Mouse (Mus musculus): ENCODE data around the gene Trim31.

Gene Trim31

DNA sequence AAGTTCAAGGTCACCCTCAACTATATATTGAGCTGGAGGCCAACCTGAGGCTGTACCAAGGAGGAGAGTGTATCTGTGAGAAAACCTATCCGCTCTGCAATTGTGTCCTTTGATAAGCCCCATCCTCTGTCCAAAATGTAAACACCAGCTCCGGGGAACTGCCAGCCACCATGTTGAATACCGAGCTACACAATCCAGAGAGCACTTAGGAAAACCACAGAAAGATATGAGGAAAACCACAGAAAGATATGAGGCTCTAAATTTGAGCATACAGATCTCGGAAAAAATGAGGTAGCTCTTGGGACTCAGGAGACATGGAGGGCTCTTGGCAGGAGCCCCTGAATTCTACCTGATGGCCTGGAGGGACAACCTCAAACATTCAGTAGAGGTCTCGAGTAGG is 4.5 kb upstream of the Trim31 start:
- in situ Hi-C loops (cut with MboI, MseI), result loop anchor here (5.0 to 10.0 kb wide), 2 partner anchors 159 to 311 kb away; partner anchors contain the start of gene Olfr94

DNA sequence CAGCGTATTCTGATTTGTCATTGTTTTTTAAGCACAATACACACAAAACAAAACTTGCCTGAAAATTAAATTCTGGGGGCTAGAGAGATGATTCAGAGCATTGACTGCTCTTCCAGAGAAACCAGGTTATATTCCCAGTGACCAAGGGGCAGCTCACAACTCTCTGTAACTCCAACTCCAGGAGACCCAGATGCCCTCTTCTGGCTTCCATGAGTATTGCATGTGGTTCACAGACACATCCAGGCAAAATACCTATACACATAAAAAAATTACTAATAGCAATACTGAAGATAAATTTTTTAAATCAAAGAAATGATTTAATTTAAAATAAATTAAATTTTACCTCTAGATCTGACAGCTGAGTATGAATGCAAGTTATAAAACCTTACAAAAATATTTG is 1.3 kb upstream of the Trim31 start:
- in situ Hi-C loops (cut with MboI, MseI), result loop anchor here (10.0 kb wide), 1 partner anchor 308 kb away; the partner anchor contains the start of gene Olfr94

DNA sequence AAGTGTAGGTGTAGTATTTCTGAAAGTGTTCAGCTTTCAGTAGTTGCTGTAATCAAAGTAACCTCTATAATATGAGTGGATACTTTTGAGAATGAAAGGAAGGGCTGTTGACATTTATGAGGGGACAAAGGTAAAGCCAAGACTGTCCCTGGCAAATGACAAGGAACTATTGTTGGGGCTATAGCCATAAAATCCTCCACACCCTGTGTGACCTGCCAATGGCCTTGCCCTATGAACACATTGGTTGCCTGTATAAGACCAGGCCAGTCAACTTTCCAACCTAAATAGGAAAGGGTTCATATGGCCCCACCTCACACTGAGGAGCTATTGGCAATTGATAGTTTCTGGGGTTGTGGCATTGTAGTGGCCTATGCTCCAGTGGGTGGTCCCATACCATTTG is 853 bp upstream of the Trim31 start:
- in situ Hi-C loops (cut with MboI, MseI), result loop anchor here (10.0 kb wide), 1 partner anchor 308 kb away; the partner anchor contains the start of gene Olfr94

DNA sequence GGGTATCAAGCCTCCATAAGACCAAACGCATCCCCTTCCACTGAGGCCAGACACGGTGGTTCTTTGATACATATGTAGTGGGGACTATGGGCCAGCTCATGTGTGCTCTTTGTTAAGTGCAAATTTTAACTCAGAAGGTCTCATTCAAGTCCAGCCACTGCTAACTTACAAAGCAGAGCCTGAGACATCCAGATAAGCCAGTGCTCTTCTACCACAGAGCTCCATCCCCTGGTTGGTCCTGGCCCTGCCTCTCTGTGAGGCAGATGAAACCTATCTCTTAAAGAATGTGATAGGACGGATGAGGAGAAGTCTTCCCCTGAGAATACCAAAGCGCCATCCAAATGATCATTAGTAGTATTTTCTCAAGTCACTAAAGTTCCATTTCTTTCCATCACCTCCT is 1.5 kb downstream of the Trim31 start:
- in situ Hi-C loops (cut with MboI, MseI), result loop anchor here (10.0 kb wide), 1 partner anchor 305 kb away; the partner anchor contains the start of gene Olfr94

DNA sequence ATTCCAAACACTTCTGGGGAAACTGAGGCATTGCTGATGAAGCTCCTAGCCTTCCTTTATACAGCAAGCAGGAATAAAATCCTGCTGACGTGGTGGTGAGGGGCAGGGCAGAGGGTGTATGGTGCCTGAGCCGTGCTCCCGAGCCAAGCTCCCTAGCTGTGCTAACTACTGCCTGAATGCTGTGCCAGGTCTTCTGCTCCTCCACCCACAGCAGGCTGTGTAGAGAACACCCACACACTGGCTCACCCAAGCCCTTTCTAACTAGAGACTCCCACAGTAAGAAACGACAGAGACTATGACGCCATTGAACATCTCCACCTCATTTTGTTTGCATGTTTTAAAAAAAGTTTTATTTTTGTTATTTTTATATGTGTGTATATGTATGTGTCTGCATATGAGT is 2.1 kb downstream of the Trim31 start:
- in situ Hi-C loops (cut with MboI, MseI), result no loop called here

DNA sequence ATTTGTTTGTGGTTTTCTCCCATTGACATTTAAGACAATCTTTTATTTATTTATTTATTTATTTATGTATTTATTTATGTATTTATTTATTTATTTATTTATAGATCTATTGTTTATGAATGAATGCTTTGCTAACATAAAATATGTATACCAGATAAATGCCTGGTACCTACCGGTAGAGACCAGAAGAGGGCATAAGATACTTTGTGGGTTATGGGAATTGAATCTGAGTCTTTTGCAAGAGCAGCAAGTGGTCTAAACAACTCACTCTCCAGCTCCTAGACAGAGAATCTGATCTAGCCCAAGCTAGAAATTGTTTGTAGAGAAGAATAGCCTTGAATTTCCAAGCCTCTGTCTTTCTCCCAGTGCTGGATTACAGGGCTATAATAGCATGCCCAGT is 2.8 kb downstream of the Trim31 start:
- in situ Hi-C loops (cut with MboI, MseI), result no loop called here

DNA sequence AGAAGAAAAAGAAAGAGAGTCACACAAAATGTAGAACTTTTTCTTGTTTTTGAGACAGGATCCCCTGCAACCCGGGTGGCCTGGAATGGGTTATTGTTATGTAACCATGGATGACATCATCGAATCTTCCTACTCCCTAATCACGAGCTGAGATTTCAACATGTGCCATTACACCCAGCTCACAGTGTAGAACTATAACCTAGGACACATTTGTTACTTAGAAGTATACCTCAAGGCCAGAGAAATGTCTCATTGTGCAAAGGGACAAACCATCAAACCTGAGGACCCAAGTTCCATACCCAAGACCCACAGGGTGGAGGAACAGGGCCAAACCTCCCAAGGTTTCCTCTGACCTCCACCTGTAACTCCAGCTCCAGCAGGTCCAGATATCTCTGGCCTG is 5.7 kb downstream of the Trim31 start:
- in situ Hi-C loops (cut with MboI, MseI), result no loop called here

DNA sequence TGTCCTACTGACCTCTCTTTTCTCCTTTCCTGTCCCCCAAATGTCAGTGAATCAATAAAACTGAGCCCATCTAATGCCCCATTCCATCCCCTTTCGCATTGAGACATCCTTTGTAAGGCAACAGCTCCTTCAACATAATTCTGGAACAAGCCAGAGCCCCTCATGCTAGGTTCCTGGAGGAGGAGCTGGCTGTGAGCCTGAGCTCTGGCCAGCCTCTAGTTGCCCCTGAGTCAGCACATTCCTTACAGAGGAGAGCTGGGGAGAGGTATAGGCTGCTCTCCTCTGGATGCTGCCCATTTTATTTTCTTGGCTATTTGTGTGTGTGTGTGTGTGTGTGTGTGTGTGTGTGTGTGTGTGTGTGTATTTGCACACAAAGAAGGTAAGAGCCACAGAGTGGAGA is 10.3 kb downstream of the Trim31 start:
- in situ Hi-C loops (cut with MboI, MseI), result no loop called here

DNA sequence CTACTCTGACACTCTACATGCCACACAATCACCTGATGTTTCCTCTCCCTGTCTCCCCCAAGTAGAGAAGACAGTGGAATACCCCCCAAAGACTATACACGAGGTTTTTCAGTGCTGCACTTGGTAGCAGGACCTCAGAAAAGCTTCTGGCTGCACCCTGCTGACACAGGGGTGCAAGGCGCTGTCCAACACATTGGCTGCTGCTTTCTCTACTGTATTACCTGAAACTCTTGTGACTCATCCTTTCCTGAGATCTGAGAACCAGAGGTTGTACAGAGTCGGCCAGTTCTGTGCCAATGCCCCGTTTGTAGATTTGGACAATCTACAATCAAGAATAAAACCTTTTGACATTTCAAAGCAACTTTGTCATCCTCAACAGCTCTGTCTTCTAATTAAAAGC is 11.9 kb downstream of the Trim31 start:
- in situ Hi-C loops (cut with MboI, MseI), result no loop called here

DNA sequence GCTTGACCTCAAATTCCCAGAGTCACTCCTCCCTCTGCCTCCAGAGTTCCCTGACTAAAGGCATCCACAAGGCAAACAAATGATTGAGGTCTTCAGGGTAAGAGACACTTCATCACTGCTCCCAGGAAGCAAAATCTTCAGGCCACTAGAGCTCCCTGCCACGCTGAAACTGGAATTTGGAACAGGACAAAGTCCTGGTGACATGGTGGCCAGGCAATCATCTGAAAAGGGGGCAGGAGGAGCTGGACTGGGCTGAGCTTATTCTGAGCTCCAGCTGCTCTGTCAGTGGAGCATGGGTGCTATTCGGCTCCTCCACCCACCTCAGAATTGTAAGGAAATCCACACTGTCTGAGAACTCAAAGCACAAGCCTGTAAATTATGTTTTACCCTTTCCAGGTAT is 14.1 kb downstream of the Trim31 start:
- in situ Hi-C loops (cut with MboI, MseI), result no loop called here

DNA sequence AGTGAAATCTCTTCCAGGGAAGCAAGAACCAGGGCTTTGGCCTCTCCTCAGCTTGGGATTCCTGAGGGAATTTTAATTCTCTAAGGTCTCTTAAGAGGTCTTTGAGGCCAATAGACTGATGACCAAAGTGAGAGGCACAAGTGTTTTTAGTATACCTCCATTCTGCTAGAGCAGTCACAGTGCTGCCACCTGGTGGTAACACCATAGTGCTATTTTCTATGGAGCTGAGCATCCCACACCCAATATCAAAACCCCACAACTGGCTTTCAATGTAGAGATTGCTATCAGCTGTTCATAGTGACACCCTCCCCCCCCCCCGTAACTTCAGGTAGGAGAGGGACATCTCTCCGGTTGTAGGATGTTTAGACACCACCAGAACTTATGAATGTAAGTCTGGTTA is 16.2 kb downstream of the Trim31 start:
- in situ Hi-C loops (cut with MboI, MseI), result no loop called here

DNA sequence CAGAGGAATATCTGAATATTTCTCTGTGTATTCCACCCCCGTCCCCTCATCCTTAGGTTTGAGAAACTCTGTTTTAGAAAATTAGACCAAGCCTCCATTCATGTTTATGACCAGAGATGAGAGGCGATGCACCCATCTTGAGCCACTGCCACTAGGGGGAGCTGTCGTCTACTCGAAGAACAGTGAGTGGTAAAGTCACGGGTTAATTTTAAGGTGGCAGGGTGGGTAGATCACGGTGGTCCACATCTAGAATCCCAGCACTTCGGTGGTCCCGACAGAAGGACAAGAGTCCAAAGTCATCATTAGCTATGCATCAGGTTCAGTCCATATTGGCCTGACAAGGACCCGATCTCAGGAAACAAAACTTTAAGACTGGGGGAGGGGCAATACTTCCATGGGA is 17.2 kb downstream of the Trim31 start:
- in situ Hi-C loops (cut with MboI, MseI), result no loop called here

DNA sequence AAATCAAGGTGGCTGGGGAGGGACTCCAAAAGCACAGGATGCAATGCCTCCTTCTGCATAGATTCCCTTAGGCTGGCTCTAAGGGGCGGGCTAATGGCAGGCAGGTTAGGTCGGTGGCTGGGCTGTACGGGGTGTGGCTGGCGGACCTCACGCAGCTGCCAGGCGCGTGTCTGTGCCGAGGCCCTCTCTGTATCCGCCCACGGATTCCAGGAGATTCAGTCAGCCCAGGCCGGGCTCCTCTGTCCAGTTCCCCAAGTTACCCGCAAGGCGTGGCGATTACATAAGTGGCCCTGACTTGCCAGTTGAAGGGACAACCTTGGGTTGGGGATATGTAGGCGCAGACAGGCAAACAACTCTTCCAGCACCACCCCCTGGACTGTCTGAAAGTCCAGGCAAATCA is 22.3 kb downstream of the Trim31 start:
- in situ Hi-C loops (cut with MboI, MseI), result no loop called here

DNA sequence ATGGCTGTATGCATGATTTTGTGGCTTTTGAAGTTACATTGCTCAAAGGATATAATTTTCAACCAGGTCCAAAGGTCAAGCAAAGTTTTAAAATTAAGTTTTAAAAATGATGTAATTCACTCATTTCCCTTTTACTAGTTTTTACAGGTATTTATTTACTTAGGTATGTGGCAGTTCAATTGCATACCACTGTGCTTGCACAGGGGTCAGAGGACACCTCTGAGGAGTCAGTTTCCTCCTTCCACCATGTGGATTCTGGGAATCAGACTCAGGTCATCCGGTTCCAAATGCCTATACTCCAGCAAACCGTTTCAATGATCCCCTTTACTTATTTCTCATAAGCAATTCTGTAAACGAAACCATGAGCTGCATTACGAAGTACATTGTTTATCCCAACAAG is 24.8 kb downstream of the Trim31 start:
- in situ Hi-C loops (cut with MboI, MseI), result no loop called here

DNA sequence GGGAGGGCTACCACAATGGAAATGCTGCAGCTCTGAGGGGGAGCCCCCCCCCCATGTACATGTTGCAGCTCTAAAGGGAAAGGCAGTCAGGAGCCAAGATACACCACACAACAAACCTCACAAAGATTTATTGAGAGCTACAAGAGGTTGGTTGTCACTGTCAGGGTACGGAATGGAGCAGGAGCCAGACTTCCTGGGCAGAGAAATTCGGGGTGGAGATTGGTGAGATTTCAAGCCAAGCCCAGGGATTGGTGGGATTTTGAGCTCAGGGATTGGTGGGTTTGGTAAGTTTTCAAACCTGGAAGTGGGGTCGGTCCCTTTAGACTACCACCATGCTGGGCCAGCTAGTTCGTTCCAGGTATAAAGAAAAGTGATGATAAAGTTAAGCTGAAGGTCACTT is 25.6 kb downstream of the Trim31 start:
- in situ Hi-C loops (cut with MboI, MseI), result no loop called here

DNA sequence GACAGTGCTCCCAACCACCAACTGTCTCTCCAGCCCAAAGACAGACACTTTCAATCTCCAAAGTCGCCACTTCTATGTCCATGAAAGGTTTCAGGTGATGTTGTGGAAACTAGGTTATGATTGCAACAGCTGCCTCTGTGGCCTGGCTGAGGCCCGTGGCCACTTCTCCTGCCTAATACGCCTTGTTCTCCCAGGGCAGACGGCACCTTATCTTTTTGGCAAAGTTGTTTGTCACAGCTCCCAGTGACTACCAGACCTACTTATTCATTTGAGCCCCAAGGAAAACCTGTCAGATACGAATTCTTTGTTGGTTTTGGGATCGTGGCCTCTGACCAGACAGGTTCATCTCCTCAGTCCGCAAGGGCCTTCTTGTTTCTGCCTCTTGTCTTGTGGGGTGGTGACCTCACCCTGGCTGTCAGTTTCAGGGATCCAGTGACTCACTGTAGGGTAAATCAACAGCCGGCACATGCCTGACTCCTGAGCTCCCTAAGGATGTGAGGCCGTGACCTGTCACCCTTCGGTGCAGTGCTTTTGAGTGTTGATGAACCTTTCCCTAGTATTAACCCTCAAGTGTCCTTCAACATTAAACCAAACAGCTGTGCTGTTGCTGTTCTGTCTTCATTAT is 29.7 kb downstream of the Trim31 start:
- in situ Hi-C loops (cut with MboI, MseI), result no loop called here

DNA sequence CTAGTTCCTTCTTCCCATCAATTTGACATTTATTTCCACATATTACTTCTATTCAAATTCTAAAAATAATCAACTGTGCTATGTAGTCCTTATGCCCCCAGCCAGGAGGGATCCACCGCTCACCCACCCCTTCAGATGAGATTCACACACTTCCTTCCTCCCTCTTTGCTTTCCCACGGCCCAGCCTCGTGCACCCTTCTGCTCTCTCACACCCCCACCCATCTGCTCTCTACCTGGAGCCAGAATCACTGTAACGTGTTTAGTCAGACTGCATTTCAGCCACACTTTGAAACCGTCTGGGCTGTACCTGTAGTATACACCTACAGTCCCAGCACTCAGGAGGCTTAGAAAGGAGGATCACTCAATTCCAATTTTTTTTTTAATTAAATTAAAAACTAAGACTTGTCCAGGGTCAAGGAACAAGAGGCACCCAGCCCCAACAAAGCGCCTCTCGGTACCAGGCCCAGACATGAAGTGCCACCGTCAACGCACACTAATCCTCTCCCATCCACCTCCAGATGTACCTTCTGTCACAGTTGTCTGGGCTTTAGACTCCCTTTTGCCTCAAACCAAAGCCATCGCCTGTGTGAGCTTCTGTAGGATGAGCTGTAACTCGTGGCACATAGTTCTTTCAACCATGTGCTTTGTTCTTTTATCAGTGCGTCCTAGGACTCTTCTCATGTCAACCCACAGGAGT is 31.5 kb downstream of the Trim31 start:
- in situ Hi-C loops (cut with MboI, MseI), result no loop called here

DNA sequence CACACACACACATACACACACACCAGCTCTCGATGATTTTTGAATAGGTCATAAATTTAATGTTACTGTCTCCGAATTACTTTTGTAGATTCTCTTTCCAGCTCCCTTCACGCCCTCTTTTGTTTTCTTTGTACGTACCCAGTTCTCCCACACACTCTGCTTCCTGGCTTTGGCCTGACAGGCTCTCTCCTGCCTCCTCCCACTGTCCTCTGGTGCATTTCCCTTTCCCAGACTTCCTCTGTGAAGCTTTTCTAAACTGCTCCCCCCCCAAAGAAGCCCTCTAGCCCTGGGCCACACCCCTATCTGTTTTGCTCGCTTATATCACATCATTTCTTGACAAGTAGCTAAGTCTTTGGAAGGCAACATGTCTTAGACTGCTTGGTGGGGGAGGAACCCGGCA is 32.3 kb downstream of the Trim31 start:
- in situ Hi-C loops (cut with MboI, MseI), result no loop called here

DNA sequence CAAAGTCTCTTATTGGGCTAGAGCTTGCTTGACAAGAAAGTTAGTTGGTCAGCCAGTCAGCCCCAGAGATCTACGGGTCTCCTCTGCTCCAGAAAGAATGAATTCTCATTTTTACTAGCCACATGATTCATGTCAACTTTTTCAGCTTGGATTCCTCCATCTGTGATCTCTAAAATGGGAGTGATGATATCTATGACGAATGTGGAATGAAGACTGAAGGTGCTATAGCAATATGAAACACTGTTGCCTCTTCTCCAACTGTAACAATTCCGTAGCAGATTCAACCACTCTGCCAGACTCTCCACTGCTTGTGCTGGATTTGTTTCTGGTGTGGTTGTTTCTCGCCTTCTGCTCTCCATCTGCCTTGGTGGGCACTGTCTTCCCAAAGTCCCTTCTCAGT is 33.2 kb downstream of the Trim31 start:
- in situ Hi-C loops (cut with MboI, MseI), result no loop called here

DNA sequence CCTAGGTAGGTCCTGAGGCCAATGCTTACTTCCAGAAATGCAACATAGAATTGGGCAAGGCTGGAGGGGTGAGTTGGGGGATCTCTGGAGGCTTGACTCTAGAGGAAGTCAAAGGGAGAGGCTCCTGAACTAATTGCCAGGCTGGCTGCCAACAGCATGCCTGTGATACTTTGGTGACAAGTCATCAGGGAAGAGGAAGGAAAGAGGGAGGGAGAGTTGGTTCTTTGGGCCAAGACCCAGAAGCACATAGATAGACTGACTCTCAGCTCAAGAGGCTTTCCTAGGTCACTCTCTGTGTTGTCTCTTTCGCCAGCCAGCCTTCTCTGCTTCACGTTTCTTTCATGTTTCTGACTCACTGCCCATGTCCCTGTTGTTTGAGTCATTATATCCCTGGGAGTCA is 33.9 kb downstream of the Trim31 start:
- in situ Hi-C loops (cut with MboI, MseI), result no loop called here

DNA sequence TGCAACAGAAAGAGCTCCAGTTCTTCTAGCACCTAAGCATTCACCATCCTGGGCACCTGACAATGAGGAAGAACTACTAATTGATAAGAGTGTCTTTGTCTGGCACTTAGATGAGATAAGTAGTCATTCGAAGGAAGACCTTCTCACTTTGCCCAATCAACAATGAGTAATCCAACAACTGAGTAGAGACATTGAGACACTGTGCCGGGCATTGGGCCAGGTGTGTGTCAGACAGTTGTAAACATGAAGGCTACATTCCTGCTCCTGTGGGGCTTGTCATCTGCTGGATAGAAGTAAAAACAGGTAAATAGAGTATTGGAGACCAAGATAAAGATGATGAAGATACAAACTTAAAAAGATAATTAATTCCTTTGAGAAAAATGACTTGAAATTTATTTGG is 40.1 kb downstream of the Trim31 start:
- in situ Hi-C loops (cut with MboI, MseI), result no loop called here

DNA sequence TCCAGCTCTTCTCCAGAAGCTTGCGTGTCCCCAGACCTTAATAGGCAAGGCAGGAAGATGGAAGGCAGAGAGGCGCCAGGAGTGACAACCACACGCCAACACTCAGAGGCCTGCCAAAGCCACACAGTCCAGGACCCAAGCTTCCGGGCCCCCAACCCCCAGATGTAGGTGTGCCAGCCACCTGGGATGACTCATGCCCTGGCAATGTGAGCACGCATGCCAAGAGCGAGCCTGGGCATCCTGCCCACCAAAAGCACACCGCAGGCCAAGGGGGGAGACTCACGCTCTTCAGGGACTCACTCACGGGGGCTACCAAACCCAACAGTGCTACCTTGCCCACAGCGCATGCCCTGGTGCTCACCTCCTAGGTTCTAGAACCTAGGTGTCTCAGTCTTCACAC is 44.5 kb downstream of the Trim31 start:
- in situ Hi-C loops (cut with MboI, MseI), result no loop called here

DNA sequence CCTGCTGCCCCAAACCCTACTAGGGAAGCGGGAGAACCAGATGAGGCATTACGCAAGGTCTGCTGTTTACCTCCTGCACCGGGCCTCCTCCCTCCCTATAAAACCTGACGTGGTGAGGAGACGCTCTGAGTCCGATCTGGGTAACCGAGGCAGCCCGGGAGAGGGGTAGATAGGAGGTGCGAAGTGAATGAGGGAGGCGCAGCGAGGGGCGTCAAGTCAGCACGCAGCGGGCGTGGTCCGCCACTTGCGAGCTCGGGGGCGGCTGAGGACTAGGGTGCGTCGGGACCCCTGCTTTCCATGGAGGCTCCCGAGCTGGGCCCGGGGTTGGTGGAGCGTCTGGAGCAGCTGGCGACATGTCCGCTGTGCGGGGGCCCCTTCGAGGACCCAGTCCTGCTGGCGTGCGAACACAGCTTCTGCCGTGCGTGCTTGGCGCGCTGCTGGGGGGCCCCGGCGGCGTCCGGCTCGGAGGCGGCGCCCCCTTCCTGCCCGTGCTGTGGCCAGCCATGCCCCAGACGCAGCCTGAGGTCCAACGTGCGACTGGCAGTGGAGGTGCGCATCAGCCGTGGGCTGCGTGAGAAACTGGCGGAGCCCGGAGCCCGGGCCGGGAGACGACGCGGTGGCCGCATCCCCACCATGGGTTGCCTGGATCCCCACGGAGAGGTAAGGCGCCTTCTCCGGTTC is 45.0 kb downstream of the Trim31 start, which contains the start of gene Rnf39:
Gene Rnf39, plus strand, starts transcription at position 128 of the 681 bp plus-strand sequence.
- in situ Hi-C loops (cut with MboI, MseI), result no loop called here

Data from T-helper 2 cell (primary cell).